Mouse (Mus musculus): ENCODE data around the gene Mei1. TPM values are rescaled to one million over a fixed set of nuclear protein-coding genes. Genes with fewer than 3 reads are reported as not detected.

Mei1 gene
- total RNA-seq, 2 experiments from 2014 or later: 0.23 to 0.36 TPM

DNA sequence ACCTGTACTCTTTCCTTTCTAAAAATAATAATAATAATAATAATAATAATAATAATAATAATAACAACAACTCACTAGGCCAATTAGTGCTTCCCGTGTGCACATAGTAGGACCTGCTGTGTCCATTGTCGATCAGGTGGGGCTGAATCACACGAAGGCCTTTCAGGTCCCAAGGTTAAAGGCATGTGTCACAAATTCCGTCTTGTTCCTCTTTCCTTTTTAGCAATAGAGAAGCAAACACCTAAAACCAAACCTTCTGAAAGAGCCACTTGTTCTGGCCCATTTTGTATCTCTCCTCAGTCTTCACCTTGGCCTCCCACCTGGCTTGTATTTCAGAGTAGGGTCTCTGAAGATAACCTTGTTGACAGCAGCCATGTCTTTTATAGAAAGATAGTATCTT lies 81.4 kb downstream of the Mei1 start:
- no peak for DNase-seq

- DNase-seq: no peak
These were observed 82.2 kb downstream of the Mei1 start for GRCm38 (mm10) chr15:82152022-82152421.

- no peak for DNase-seq
These were observed 82.6 kb downstream of the Mei1 start for GRCm38 (mm10) chr15:82152435-82152834.

DNA sequence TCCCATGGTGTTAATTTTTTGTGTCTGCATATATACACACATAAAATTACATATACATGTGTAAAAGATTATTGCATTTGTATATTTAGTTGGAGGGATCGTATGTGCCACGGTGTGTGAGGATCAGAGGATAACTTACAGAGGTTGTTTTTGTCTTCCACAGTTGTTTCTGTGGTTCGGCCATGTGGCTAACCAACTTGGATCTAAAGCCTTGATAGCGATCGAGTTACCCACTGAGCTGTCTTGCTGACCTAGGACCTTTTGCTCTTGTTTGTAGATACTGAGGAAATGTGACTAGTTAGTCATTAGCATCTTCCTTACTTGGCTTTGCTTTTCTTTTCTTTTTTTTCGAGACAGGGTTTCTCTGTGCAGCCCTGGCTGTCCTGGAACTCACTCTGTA lies 86.5 kb downstream of the Mei1 start:
- no peak for DNase-seq

GRCm38 (mm10) chr15:82156902-82157301 lies 87.1 kb downstream of the Mei1 start:
- no peak for DNase-seq

DNA sequence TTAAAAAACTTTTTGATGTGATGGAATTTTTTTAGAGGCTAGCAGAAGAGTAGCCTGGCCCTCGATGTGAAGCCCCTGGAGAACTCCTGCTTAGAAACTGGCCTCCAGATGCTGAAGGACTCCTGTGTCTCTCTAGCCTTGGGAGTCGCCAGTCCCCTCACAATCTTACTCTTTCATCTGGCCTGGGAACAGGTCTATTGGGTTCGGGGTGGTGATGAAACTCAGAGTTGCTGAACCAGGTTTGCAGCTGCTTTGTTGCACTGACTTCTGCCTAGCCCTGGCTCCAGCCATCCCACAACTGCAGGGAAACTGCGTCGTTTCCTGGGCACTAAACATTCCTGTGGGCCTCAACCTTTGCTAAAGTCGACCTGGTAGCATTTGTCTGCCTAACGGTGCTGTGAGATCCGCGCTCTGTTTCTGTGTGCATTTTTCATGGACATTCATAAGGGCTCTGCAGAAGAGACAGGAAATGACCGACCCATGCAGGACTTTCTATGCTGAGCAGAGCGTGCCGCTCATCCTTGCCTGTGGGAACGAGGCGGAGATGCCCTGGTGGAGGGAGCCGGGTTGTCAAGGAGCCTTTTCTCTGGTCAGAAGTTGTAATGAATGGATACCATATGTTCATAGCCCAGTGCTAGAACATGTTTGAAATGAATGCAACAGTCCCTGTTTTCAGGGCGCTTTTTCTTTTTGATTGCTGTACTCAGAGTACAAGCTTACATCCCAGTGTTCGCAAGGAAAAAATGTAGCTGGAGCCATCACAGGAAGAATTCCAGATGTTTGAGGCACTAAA lies 88.6 kb downstream of the Mei1 start:
- no peak for DNase-seq

- DNase-seq: no peak
These were observed 89.7 kb downstream of the Mei1 start for GRCm38 (mm10) chr15:82159471-82159870.

GRCm38 (mm10) chr15:82160731-82161640 lies 91.2 kb downstream of the Mei1 start:
- no peak for DNase-seq

DNA sequence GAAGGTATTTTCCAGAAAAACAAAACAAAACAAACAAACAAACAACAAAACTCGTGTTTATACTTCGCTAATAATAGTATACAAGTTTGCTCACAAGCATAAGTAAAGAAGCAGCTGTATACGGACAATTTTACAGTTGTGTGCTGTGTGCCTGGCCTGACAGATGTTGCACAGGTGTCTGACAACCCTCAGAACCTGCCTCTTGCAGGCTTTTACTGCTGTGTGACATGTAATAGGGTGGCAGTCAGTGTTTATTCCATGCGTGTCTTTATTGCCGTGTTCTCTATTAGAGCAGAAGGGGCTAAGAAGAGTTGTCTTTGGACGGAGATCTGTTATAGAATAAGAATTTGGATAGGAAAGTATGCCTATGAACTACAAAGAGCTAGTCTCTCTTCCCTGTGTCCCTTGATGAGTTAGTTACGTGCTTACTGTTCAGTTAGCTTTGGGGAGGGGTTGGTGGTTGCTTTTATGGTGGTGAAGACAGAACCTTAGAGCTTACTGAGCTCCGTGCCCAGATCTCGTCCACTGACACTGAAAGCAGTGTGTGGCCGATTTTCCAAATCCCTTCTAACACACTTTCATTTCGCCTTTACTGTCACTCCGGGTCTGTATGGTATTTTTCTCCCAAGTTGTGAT lies 92.3 kb downstream of the Mei1 start:
- DNase-seq: no peak

DNA sequence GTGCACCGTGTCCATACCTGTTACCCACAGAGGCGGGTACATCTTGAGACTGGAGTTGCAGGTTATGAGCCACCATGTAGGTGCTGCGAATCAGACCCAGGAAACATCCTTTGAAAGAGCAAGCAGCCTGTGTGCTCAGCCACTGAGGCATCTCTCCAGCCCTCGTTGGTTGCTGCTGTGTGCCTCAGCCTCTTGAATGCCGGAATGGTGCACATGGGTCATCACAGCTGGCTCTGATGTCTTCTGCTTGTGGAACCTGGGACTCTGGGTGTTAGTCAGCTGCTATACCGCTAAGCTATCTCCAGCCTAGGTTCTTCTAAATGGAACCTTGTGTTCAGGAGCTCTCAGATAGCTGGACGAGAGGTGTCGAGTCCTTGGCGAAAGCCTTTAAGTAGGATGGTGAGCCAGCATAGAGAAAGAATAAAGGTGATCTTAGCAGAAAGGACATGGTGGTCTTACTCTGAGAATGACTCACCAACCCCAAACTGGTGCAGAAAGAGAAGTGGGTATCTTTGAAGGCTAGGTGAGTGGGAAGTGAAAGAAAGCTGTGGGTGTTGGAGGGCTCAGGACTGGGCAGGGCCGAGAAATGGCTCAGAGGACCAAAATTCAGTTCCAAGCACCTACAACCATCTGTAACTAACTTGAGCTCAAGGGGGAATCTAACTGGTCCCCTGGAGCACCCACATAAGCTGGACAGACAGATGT lies 93.7 kb downstream of the Mei1 start:
- no peak for DNase-seq

GRCm38 (mm10) chr15:82164061-82164399 lies 94.2 kb downstream of the Mei1 start:
- no peak for DNase-seq

DNA sequence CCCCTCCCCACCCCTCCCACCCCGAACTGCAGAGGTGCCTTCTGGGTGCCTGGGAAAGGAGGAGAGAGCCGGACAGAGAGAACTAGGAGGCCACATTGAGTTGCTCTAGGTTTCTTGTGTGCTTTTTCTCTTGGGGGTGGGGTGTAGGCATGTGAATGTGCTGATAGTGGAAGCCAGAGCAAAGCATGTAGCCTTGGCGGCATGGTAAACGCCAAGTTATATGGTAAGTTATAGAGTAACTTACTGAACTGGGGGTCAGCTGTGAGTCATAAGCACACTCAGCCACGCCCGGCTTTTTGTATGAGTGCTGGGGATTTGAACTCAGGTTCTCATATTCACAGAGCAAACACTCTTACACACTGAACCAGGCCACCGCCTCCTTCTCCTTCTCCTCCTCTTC lies 94.7 kb downstream of the Mei1 start:
- DNase-seq: no peak

GRCm38 (mm10) chr15:82165332-82166239 lies 95.8 kb downstream of the Mei1 start:
- peak; percentile 88 for DNase-seq

- no peak for DNase-seq
These were observed 96.7 kb downstream of the Mei1 start for GRCm38 (mm10) chr15:82166240-82167100.

DNA sequence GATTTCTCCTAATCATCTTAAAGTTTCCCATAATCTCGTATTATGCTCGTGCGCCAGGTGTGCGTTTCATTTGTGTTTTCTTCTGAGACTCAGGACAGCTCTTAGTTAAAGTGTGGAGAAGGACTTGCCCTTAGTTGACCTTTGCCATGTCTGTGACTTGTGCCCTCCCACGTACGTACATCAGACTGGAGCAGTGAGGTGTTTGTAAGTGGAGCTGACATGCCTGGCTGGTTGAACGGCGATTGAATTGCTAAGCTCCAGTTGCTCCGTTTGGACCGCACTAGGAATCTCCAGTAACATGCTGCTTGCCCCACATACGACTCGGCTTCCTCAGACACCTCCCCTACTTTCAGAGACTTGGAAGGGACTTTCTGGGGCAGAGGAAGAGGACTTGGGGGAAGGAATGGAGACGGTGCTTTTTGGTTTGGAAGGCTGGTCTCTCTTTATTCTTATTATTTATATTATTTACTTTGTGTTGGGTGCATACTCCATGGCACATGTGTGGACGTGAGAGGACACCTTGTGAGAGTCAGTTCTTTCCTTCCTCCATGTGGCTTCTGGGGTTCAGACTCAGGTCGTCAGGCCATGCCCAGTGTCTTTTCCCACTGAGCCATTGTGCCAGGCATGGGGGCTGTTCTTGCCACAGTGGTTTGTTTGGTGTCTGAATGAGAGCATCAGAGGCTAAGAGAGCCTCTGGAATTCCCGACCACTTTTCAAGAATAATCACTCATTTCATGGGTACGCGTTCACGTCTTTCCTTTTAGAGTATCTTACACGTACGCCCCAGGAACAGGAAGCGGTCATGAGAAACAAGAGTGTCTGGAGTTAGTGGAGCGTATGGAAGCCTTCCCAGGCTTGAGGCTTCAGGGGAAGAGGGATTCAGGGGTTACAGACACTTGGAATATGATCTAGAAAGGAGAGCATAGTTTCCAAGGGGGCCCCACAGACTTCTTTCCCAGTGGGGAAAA lies 97.7 kb downstream of the Mei1 start:
- DNase-seq: no peak

- no peak for DNase-seq
These were observed 99.9 kb downstream of the Mei1 start for GRCm38 (mm10) chr15:82169671-82170070.

GRCm38 (mm10) chr15:82170437-82171377 lies 100.9 kb downstream of the Mei1 start:
- DNase-seq: no peak

DNA sequence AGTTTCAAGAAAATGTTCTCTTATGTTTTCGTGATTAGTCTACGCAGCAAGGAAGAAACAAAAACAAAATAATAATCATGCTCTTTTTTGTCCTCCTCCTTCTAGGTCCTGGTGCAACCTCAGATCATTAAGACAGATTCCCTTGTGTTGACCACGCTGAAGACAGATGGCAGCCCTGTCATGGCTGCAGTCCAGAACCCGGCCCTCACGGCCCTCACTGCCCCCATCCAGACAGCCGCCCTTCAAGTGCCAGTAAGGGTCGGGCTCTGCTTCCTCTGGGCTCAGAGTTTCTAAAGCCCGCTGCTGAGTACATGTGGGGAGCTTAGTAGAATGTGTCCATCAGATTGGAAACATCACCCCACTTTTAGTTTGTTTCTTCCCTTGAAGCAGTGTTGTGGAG lies 102.9 kb downstream of the Mei1 start:
- DNase-seq: no peak
